9 mouse cellular contexts compared by ENCODE assay signal in genomic region chr5:138920156-138920845, GRCm38 (mm10).
DNase-seq lines count a peak whose midpoint lies in the region; ATAC-seq and TF ChIP-seq lines count a peak whose summit lies in the region.
"Had no signal": no experiment of that assay in that cellular context is flagged by ENCODE, and none has a peak within 500 bp of the region (broad histone marks: within the 10 kb centered on the region; RNA-seq: fewer than 3 reads in every experiment).

No protein-coding gene starts in this region.

- no peak for ATAC-seq in erythroid progenitor cell, adult 5-6 weeks (replicated peaks; ENCODE audit: low FRiP score, poor library complexity, severe bottlenecking)

- TF ChIP-seq CTCF in left cerebral cortex, adult 2 months (IDR thresholded peaks at IDR 0.05) = no peak

- DNase-seq in urinary bladder, adult 2 months (ENCODE audit: low spot score) = peak; percentile 51
- no peak for DNase-seq in urinary bladder, postnatal 10 days (ENCODE audit: low spot score)
- peak; percentile 36 for DNase-seq in fibroblast of lung, adult 2 months (ENCODE audit: low read depth)
- DNase-seq in heart, postnatal 14 days = peak; percentile 76 to 82
- peak; percentile 40 to 57 for DNase-seq in left cerebral cortex, adult 2 months (ENCODE audit: extremely low spot score in 1 of 2, low spot score in 2 of 2)
- peak; percentile 84 to 85 for DNase-seq in right cerebral cortex, postnatal 10 days (ENCODE audit: low spot score in 2 of 2)
- no peak for DNase-seq in retina, embryonic 14.5 days (ENCODE audit: low spot score)

- no peak overlapping the region for H3K4me3 ChIP-seq in left cerebral cortex, adult 2 months
- H3K4me3 ChIP-seq: neural tube, embryonic 13.5 days had no signal

- H3K27ac ChIP-seq in left cerebral cortex, adult 2 months = no peak overlapping the region
- H3K27ac ChIP-seq: neural tube, embryonic 13.5 days had no signal

- intact Hi-C loops in heart, postnatal 14 days (cut with DNase I) = no loop called here
- intact Hi-C loops in left cerebral cortex, adult 2 months (cut with DNase I) = loop anchor here (5.0 kb wide), 1 partner anchor 53 kb away; no protein-coding TSS in a partner anchor

Comparison
In these comparisons a context has a peak if more than half of its experiments do, and no peak if none do; other contexts are left out.
1. DNase-seq: peak in urinary bladder, adult 2 months (single experiment), fibroblast of lung, adult 2 months (single experiment), heart, postnatal 14 days (2 of 2), left cerebral cortex, adult 2 months (2 of 2) and right cerebral cortex, postnatal 10 days (2 of 2); none in urinary bladder, postnatal 10 days (single experiment) and retina, embryonic 14.5 days (single experiment).